Mouse (Mus musculus): ENCODE measurements at regions not wholly inside any gene's neighbourhood (a gene's known extent, or its start where the extent isn't known, plus 50 kb on each side); places are given as distances from the start of the nearest gene placed in this dataset.

DNA sequence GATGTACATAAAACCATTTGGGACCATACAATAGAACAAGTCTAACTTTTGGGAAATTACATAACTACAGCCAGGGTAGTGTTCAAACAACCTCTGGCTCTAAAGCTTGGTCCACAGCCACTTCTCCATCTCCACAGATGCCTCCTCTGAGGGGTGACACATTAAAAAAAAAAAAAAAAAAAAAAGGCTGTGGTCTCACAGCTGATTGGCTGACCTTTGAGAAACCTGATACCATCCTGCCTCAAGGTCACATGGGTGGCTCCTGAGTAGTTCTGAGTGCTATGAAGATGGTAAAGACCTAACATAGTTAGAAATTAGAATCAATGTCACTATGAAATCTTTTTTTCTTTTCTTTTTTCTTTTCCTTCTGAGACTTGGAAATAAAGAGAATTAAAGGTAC is 102.4 kb downstream of the Tmem182 start:
- intact Hi-C loops (cut with DNase I) = no loop called here
- no peak for TF ChIP-seq CTCF (IDR thresholded peaks at IDR 0.05)
- H3K27ac ChIP-seq = no peak overlapping the region

GRCm38 (mm10) chr1:40913591-40913990 is 108.2 kb downstream of the Tmem182 start:
- Histone ChIP-seq H3K27ac (no peak overlapping the region), H3K4me3 (no peak overlapping the region)
- no peak for DNase-seq
- TF ChIP-seq CTCF (IDR thresholded peaks at IDR 0.05) = no peak
- intact Hi-C loops (cut with DNase I) = no loop called here

More for the DNA sequence above, 102.4 kb downstream of the Tmem182 start:
- H3K4me3 ChIP-seq = no peak overlapping the region
- DNase-seq = no peak

DNA sequence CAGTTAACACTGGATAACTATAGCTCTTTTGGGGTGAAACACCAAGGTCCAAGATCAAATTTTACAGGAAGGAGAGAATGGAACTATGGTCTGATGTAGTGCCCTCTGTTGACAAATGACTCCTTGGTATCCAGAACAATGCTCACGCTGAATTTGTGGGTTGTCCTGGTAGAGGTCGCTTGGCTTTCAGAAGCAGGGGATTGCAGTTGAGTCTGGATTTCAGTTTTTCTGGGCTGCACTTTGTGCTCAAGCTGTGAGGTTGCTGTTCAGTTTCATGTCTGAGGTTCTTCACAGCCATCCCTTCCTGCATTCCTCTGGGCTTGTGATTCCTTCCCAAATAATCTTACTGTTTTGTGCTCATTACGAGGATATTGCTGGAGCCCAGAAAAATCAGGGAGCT is 118.9 kb downstream of the Tmem182 start:
- DNase-seq = no peak
- Histone ChIP-seq H3K4me3 (no peak overlapping the region), H3K27ac (no peak overlapping the region)
- TF ChIP-seq CTCF (IDR thresholded peaks at IDR 0.05) = no peak
- intact Hi-C loops (cut with DNase I) = no loop called here

GRCm38 (mm10) chr1:40924780-40925179 is 119.4 kb downstream of the Tmem182 start:
- DNase-seq = no peak
- intact Hi-C loops (cut with DNase I) = no loop called here
- no peak overlapping the region for H3K27ac ChIP-seq
- no peak for TF ChIP-seq CTCF (IDR thresholded peaks at IDR 0.05)
- H3K4me3 ChIP-seq = no peak overlapping the region

- no peak overlapping the region for H3K27ac ChIP-seq
- peak; percentile 17 for DNase-seq
- H3K4me3 ChIP-seq = no peak overlapping the region
- TF ChIP-seq CTCF (IDR thresholded peaks at IDR 0.05) = no peak
- intact Hi-C loops (cut with DNase I) = no loop called here
These were observed 126.0 kb downstream of the Tmem182 start for GRCm38 (mm10) chr1:40931374-40931773.

GRCm38 (mm10) chr1:40936729-40937128 is 131.3 kb downstream of the Tmem182 start:
- no peak for TF ChIP-seq CTCF (IDR thresholded peaks at IDR 0.05)
- Histone ChIP-seq H3K4me3 (no peak overlapping the region), H3K27ac (no peak overlapping the region)
- no peak for DNase-seq
- intact Hi-C loops (cut with DNase I) = no loop called here

- no peak for TF ChIP-seq CTCF (IDR thresholded peaks at IDR 0.05)
- no peak overlapping the region for H3K4me3 ChIP-seq
- no peak overlapping the region for H3K27ac ChIP-seq
- intact Hi-C loops (cut with DNase I) = no loop called here
- DNase-seq = no peak
These were observed 137.3 kb downstream of the Tmem182 start for GRCm38 (mm10) chr1:40942751-40943150.

DNA sequence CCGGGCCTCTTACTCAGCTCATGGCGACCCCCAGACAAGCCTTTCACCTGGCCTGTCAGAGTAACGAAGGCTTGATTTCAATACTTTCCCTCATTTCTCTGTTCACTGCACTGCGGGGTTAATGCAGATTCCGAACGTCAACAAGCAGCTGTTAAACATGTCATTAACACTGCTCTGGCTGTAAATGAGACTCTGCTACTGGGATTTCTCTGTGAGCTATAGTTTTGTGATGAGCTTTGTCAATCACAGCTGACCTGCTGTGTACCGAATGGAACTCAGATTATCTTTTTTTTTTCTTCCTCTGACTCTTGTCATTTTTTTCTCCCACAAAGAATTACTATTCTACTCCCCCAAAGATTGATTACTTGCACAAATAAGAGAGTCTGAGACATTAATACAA is 137.8 kb downstream of the Tmem182 start:
- H3K4me3 ChIP-seq = no peak overlapping the region
- no peak for DNase-seq
- intact Hi-C loops (cut with DNase I) = no loop called here
- no peak for TF ChIP-seq CTCF (IDR thresholded peaks at IDR 0.05)
- H3K27ac ChIP-seq = no peak overlapping the region

DNA sequence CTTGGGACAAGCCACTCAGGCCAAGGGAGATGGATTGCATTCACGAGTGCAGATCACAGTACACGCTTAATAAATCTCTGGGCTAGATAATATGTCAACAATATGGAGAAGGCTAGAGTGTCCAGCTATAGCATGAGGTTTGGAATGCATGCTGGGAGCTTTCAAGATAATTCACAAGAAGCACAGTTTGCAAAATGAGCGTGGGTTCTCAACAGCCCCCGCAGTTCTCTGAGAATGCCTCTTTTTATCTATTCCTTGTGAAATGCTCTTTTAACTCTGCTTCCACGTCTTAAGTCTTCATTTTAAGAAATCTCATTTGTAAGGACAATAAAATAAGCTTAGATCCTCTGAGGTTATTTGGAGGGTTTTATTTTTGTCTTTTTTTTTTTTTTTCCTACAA is 145.2 kb downstream of the Tmem182 start:
- intact Hi-C loops (cut with DNase I) = no loop called here
- TF ChIP-seq CTCF (IDR thresholded peaks at IDR 0.05) = no peak
- no peak for DNase-seq
- H3K4me3 ChIP-seq = no peak overlapping the region
- no peak overlapping the region for H3K27ac ChIP-seq

GRCm38 (mm10) chr1:40954720-40955163 is 149.3 kb downstream of the Tmem182 start:
- Histone ChIP-seq H3K27ac (no peak overlapping the region), H3K4me3 (no peak overlapping the region)
- intact Hi-C loops (cut with DNase I) = no loop called here
- TF ChIP-seq CTCF (IDR thresholded peaks at IDR 0.05) = no peak
- no peak for DNase-seq

- no peak for DNase-seq
- intact Hi-C loops (cut with DNase I) = no loop called here
These were observed 162.5 kb downstream of the Tmem182 start for GRCm38 (mm10) chr1:40967768-40968504.

DNA sequence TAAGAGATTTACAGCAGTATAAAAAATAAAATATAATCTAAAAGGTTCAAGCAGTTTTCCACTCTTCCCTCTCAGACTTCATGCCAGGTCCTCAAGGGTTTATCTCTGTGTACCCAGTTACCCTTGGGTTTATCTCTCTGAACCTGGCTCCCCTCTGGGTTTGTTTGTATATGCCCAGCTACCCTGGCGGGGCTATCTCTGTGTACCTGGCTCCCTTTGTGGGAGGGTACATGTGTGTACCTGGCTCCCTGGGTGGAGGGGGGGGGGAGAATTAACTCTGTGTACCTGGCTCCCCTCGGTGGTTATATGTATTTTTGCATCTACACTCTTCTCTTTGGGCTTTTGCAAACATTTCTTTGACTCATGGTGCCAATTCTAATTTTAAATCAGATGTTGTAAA is 178.4 kb downstream of the Tmem182 start:
- peak; percentile 22; the same call in 1 of the 2 replicates for TF ChIP-seq CTCF (IDR thresholded peaks at IDR 0.05)
- no peak for DNase-seq
- H3K27ac ChIP-seq = no peak overlapping the region
- intact Hi-C loops (cut with DNase I) = loop anchor here (10.0 kb wide), 1 partner anchor 99 kb away; no protein-coding TSS in a partner anchor
- H3K4me3 ChIP-seq = no peak overlapping the region

More at GRCm38 (mm10) chr1:40967768-40968504, 162.5 kb downstream of the Tmem182 start:
- TF ChIP-seq CTCF (IDR thresholded peaks at IDR 0.05) = no peak
- H3K4me3 ChIP-seq = peak overlapping the region; percentile 34
- H3K27ac ChIP-seq = no peak overlapping the region

DNA sequence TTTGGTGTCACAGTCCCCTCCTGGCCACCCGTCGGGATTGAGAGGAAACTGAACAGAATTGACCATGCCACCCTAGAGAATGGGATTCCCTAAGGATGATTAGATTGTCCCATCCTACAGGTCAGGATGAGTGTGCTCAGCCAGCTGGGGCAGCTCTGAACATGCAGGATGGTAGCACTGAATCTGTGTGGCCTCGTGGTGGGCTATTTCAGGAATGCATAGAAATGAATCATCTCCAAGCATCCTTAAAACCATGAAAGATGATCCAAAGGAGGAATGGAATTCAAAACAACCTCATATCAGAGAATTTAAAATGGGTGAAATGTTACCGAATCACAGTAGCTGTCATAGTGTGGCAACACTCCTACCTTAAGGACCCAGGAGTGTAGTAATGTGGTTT is 187.9 kb downstream of the Tmem182 start:
- intact Hi-C loops (cut with DNase I) = no loop called here
- no peak for TF ChIP-seq CTCF (IDR thresholded peaks at IDR 0.05)

More for the DNA sequence above, 187.9 kb downstream of the Tmem182 start:
- no peak for DNase-seq
- Histone ChIP-seq H3K27ac (no peak overlapping the region), H3K4me3 (no peak overlapping the region)
